Mouse (Mus musculus) adipose tissue, adult 10 weeks (tissue): ENCODE results near the gene Zfp579. TPM values are rescaled to one million over a fixed set of nuclear protein-coding genes. Genes with fewer than 3 reads are reported as not detected.

Experiments used
- polyA plus RNA-seq: library from polyadenylated mRNA; stranded (reverse); fragments of 350-450 nt; fragmentation: Illumina TruSeq; extraction: RNeasy Lipid Tissue Mini Kit (QIAGEN cat#74804); gene quantifications from one replicate; pipeline ENCODE4 v1.2.3, GENCODE M21; 2014; ENCODE audit warnings: low read depth, low replicate concordance

Zfp579 gene
- 31.4 TPM for polyA plus RNA-seq

DNA sequence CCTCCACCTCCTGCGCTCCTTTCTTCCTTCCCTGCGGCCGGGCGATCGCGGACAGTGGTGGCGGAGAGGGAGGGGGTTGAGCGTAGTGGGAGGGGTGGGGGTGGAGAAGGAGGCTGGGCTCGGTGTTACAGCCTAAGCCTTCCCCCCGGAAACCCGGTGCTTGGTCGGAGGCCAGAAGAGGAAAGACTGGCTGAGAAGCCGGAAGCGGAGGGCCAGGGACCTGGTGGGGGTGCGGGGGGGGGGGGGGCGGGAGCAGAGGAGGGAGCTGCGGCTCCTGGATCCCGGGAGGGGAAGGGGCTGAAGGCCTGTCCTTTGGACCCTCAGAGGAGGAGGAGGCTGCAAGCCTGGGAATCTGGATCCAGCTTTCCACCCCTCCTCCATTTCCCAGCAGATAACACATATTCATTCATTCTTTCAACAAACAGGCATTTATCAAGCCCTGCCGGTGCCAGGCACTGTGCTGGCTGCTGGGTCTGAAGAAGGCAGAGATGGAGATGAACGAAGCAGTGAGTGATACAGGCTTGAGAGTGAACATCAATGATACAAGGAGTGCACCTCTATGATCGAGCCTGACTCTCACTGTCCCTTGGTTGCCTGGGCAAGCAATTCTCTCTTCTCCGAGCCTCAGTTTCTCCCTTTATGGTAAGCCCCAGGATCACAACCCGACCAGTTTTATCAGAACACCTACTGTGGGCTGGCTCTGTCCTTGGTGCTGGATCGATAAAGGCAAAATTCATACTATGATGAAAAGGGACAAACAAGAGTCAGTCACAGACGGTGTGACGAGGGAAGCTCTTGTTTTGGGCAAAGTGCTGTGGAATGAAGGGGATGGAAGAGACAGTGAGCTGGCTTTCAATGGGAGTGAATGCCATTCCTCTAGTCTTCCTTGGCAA, at the start of gene Zfp579:
Gene Zfp579 (minus strand): TSS at position 156 of the 893 bp plus-strand sequence.

DNA sequence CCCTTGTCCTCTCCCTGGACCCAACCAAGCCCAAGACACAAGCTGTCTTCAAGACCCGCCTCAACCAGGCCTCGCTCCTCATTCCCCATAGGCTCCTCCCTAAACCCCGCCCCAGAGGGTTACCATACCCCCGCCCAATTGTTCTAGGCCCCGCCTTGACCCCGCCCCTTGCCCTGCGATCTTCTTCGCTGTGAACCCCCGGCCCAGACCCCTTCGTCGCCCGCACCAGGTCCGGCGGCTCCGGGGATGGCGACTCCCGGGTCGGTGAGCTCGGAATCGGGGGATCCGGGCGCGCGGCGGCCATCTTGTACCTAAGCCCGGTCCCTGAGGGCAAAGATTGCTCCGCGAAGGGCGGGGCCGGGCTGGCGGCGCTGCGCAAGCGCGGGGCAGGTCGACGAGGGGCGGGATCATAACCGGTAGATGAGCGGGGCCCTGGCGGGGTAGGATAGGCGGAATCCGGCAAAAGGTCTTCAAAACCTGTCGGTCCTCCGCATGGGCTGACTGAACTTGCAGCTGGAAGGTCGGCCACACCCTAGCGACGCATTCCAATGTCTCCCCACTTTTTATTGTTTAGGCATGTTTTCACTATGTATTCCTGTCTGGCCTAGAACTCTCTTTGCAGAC, 42.3 kb upstream of the Zfp579 start, which contains the start of gene Zfp784:
Gene Zfp784 (minus strand): TSS at position 338 of the 624 bp plus-strand sequence.

DNA sequence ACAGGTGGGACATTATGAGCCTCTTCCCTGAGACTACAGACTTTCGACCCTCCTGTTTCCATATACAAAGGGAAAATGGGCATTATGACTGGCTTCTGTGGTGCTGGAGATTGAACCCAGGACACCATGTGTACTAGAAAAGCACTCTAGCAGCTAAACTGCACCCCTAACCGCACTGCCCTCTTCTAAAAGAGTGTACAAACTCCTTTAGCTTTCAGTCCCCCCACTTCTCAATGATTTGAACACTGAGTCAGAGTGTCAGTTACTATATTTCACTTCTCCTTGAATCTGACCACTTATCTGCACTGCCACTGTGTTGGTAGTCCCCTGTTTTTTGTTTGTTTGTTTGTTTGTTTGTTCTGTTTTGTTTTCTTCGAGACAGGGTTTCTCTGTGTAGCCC, 37.9 kb upstream of the Zfp579 start, which contains the start of gene 4632433K11Rik:
Gene 4632433K11Rik (plus strand): TSS at position 301 of the 400 bp plus-strand sequence.

DNA sequence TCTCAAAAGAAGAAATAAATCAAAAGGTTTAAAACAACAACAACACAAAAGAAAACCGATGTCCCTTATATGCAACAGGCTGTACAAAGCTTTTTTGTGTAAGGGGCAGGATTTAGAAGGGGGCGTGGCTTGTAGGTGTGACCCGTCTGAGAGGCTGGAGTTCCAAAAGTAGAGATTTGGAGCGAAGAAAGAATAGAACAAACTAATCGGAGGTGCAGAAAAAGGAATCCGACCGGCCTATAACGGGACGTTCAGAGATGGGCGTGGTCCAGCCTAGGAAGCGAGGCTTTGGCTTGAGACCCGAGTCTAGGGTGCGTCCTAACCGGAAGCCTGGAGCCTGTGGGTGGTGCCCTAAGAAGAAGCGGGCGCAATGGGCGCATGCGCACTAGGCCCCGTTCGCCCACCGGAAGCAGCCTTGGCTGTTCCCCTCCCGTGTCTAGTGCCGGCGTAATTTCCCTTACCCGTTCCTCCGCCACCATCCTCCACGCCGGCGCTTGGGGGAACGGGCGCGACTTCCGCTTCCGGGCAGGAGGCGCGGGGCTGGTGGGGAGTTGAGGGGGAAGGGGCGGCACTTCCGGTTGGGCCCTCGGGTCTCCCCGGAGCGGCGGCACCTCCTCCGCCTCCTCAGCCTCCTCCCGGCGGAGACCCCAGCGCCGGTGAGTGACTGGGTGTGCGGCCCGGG, 24.2 kb upstream of the Zfp579 start, which contains the start of the genes Zfp865 and Ccdc106:
Gene Zfp865 (plus strand): TSS at position 377 of the 682 bp plus-strand sequence.
Gene Ccdc106 (plus strand): TSS at position 554 of the 682 bp plus-strand sequence.

GRCm38 (mm10) chr7:5015118-5016001, 19.4 kb upstream of the Zfp579 start, which contains the start of gene Gm44973:
Gene Gm44973, plus strand, starts transcription at chr7:5015496.

DNA sequence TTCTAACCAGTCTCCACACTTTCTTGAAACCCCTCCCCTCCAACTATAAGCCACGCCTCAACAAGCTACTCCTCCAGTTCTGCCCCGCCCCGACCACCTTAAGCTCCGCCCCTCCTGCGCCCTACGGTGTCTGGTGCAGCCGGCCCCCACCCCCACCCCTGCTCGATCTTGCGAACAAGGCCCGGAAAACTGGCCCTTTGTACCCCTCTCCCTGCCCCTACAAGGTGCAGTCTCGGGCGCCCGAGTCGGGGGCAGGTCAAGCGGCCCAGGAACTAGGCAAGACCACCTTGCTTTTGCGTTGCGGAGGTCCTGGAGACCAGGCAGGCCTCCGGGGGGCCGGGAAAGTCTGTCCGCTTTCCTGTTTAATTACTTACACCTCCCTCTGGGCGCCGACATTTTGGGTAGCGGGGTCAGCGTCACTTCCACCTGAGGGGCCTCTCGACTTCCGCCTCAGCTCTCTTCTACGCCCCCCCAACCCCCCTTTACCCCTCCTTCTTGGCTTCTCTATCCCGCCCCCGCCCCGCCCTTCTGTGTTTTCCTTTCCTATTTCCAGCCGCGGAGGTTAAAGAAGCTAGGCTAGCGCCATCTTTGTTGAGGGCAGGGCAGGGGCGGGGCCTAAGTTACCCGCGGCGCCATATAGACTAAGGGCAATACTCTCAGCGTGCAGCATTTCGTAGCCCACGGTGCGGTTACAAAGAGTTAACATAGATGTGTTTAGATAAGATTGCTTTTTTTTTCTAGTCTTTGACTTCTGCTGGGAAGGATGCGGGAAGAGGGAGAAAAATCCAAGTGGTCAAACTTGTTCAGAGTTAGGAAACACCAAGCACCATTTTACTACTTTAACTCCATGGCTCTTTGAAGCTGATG, 18.5 kb upstream of the Zfp579 start, which contains the start of the genes Zfp524 and Fiz1:
Gene Zfp524 (plus strand): TSS at position 165 of the 867 bp plus-strand sequence.
Gene Fiz1 (minus strand): TSS at position 447 of the 867 bp plus-strand sequence.

DNA sequence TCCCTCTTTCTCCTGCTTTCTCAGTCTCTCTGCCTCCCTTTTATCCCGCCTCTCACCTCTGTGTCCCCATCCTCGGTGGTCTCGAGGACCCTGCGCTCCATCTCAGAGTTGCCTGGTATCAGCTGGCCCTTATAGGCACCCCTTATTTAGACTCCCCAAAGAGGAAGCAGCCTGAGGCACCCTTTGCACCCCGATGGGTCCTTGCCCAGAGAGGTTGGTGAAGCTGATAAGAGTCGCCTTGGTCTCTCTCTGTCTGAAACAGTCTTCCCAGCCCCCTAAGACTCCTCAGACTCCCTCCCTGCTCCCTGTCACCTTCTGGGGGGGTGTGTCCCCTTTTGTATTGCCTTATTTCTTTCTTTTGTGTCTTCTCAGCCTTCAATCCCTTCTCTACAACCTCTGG, 24.9 kb downstream of the Zfp579 start, which contains the start of gene Sbk3:
Gene Sbk3 (minus strand): TSS at position 101 of the 400 bp plus-strand sequence.

GRCm38 (mm10) chr7:4964272-4964671, 31.7 kb downstream of the Zfp579 start, which contains the start of gene Sbk2:
Gene Sbk2, minus strand, starts transcription at chr7:4964406.

Other genes starting within 250 kb of the Zfp579 start
- 28.9 TPM for gene Cox6b2, start 243.1 kb downstream of the Zfp579 start, polyA plus RNA-seq
- 3.3 TPM for gene Fam71e2, start 224.9 kb downstream of the Zfp579 start, polyA plus RNA-seq
- 0.32 TPM for gene Il11, start 213.3 kb downstream of the Zfp579 start, polyA plus RNA-seq
- gene Tmem190, start 213.2 kb downstream of the Zfp579 start, polyA plus RNA-seq = 2.2 TPM
- 6.7 TPM for gene Tmem238, start 206.5 kb downstream of the Zfp579 start, polyA plus RNA-seq
- gene Rpl28, start 203.3 kb downstream of the Zfp579 start, polyA plus RNA-seq = 632 TPM
- 108 TPM for gene Ube2s, start 183.6 kb downstream of the Zfp579 start, polyA plus RNA-seq
- 1.9 TPM for gene Shisa7, start 151.5 kb downstream of the Zfp579 start, polyA plus RNA-seq
- gene Isoc2b, start 125.9 kb downstream of the Zfp579 start, polyA plus RNA-seq = 29.3 TPM
- gene Isoc2a, start 119.0 kb downstream of the Zfp579 start, polyA plus RNA-seq = 35.3 TPM
- gene Gm36210, start 89.6 kb downstream of the Zfp579 start, polyA plus RNA-seq = not detected
- 6.5 TPM for gene Zfp628, start 80.9 kb downstream of the Zfp579 start, polyA plus RNA-seq
- gene Nat14, start 74.1 kb downstream of the Zfp579 start, polyA plus RNA-seq = 5.1 TPM
- gene Ssc5d, start 70.4 kb downstream of the Zfp579 start, polyA plus RNA-seq = 12.2 TPM
- 1.8 TPM for gene Sbk2, start 31.8 kb downstream of the Zfp579 start, polyA plus RNA-seq
- gene Sbk3, start 25.0 kb downstream of the Zfp579 start, polyA plus RNA-seq = 0.24 TPM
- gene Zfp524, start 18.3 kb upstream of the Zfp579 start, polyA plus RNA-seq = 17.1 TPM
- 19.0 TPM for gene Fiz1, start 18.5 kb upstream of the Zfp579 start, polyA plus RNA-seq
- gene Gm44973, start 19.3 kb upstream of the Zfp579 start, polyA plus RNA-seq = not detected
- 20.8 TPM for gene Zfp865, start 24.2 kb upstream of the Zfp579 start, polyA plus RNA-seq
- gene Ccdc106, start 24.4 kb upstream of the Zfp579 start, polyA plus RNA-seq = 3.0 TPM
- gene 4632433K11Rik, start 38.0 kb upstream of the Zfp579 start, polyA plus RNA-seq = not detected
- gene Zfp784, start 42.3 kb upstream of the Zfp579 start, polyA plus RNA-seq = 6.3 TPM
- gene Zfp580, start 55.4 kb upstream of the Zfp579 start, polyA plus RNA-seq = 6.7 TPM
- gene U2af2, start 66.0 kb upstream of the Zfp579 start, polyA plus RNA-seq = 152 TPM
- gene Epn1, start 84.1 kb upstream of the Zfp579 start, polyA plus RNA-seq = 106 TPM
- gene Rfpl4, start 120.8 kb upstream of the Zfp579 start, polyA plus RNA-seq = not detected
- gene Rasl2-9, start 129.8 kb upstream of the Zfp579 start, polyA plus RNA-seq = 5.3 TPM
- gene Vmn1r55, start 153.5 kb upstream of the Zfp579 start, polyA plus RNA-seq = not detected
- not detected for gene Vmn1r56, start 200.6 kb upstream of the Zfp579 start, polyA plus RNA-seq
- gene Vmn1r57, start 222.3 kb upstream of the Zfp579 start, polyA plus RNA-seq = not detected